Mouse (Mus musculus) liver, adult 2 months (tissue): ENCODE results near the gene Gm20388. TPM values are rescaled to one million over a fixed set of nuclear protein-coding genes. Genes with fewer than 3 reads are reported as not detected.
A peak's percentile ranks its signal among the peaks of the same experiment; 100 is the strongest.

Source experiments
- DNase-seq: peaks from one replicate; pipeline ENCODE4 v3.0.0-alpha.2; 2011; ENCODE audit warnings: low read depth, low spot score; ENCODE audit errors: extremely low read depth
- H3K27ac ChIP-seq: fragments of 200-500 bp; replicated peaks from 2 replicates; pipeline ENCODE4 v1.5.1; 2012; ENCODE audit warnings: low read depth, mild to moderate bottlenecking, control low read depth, inconsistent platforms, low read length; ENCODE audit not compliant: insufficient read depth
- H3K27me3 ChIP-seq: fragments of 200-500 bp; 2 replicates; pipeline ENCODE4 v1.6.1; 2012; ENCODE audit warnings: mild to moderate bottlenecking, moderate library complexity, low read length, inconsistent platforms; ENCODE audit not compliant: control insufficient read depth, insufficient read depth
- H3K36me3 ChIP-seq: fragments of 200-500 bp; 2 replicates; pipeline ENCODE4 v1.6.1; 2012; ENCODE audit warnings: low read length, inconsistent platforms; ENCODE audit not compliant: control insufficient read depth, insufficient read depth
- H3K4me1 ChIP-seq: fragments of 200-500 bp; 2 replicates; pipeline ENCODE4 v1.6.1; 2011; ENCODE audit warnings: low read length; ENCODE audit not compliant: control insufficient read depth, insufficient read depth
- H3K4me3 ChIP-seq: fragments of 200-500 bp; 2 replicates; pipeline ENCODE4 v1.5.1; 2011; ENCODE audit warnings: low read depth, mild to moderate bottlenecking, control low read depth, low read length, moderate library complexity; ENCODE audit not compliant: insufficient read depth
- H3K79me2 ChIP-seq: fragments of 200-500 bp; 2 replicates; pipeline ENCODE4 v1.6.1; 2012; ENCODE audit warnings: inconsistent platforms, mild to moderate bottlenecking, low read length, moderate library complexity; ENCODE audit not compliant: control insufficient read depth, insufficient read depth
- H3K9ac ChIP-seq: fragments of 200-500 bp; 2 replicates; pipeline ENCODE4 v1.6.1; 2012; ENCODE audit warnings: low read depth, mild to moderate bottlenecking, control low read depth, inconsistent platforms, low read length
- CTCF ChIP-seq: fragments of 200-500 bp; IDR thresholded peaks from 2 replicates; pipeline ENCODE4 v1.5.1; 2011; ENCODE audit warnings: low read depth, low read length, control low read depth
- POLR2A ChIP-seq: fragments of 200-500 bp; IDR thresholded peaks from 2 replicates; pipeline ENCODE4 v1.6.1; 2011; ENCODE audit warnings: low read length, control low read depth; ENCODE audit not compliant: insufficient read depth; ENCODE audit errors: extremely low read depth
- WGBS: fragments of 180-500 bp; shearing (Covaris S2); methylation state at CpG from one replicate; pipeline ENCODE4 v1.1.7; 2018; 5-methylcytosine and 5-hydroxymethylcytosine counted together
- polyA plus RNA-seq: library from polyadenylated mRNA; depleted of rRNA; stranded (reverse); fragments of >200 nt; gene quantifications from 2 replicates; pipeline ENCODE4 v1.2.3, GENCODE M21; 2012
- total RNA-seq: library from RNA; depleted of rRNA; stranded (reverse); fragments of >200 nt; gene quantifications from 2 replicates; pipeline ENCODE4 v1.2.3, GENCODE M21; 2014

Gene Gm20388
- total and polyA plus RNA-seq, 2 experiments = 6.4 to 19.9 TPM

- Histone ChIP-seq H3K4me1 (peaks cover 10% of the 10 kb centered on the region), H3K27me3 (no peaks in the 10 kb centered on the region), H3K36me3 (no peaks in the 10 kb centered on the region), H3K79me2 (no peaks in the 10 kb centered on the region), H3K9ac (peak overlapping the region; percentile 6; the same call in 1 of the 2 replicates), H3K4me3 (peak overlapping the region; percentile 27; the same call in 1 of the 2 replicates), H3K27ac (peak overlapping the region; percentile 73)
- TF ChIP-seq CTCF = no peak
- TF ChIP-seq POLR2A = no peak
- 26% methylated on average over 14 of the region's 14 CpGs for WGBS
- DNase-seq = peak; percentile 94
Measured at GRCm38 (mm10) chr8:122718711-122719499, 2808.3 kb downstream of the Gm20388 start.

- Histone ChIP-seq H3K79me2 (no peaks in the 10 kb centered on the region), H3K9ac (peak overlapping the region; percentile 6; the same call in 1 of the 2 replicates), H3K27ac (peak overlapping the region; percentile 73), H3K27me3 (no peaks in the 10 kb centered on the region), H3K4me3 (no peak overlapping the region), H3K4me1 (peaks cover 10% of the 10 kb centered on the region), H3K36me3 (no peaks in the 10 kb centered on the region)
- WGBS = 13% methylated on average over 7 of the region's 7 CpGs
- TF ChIP-seq CTCF (no peak), POLR2A (no peak)
- DNase-seq = peak; percentile 67
Measured at GRCm38 (mm10) chr8:122719500-122720065, 2808.9 kb downstream of the Gm20388 start.

GRCm38 (mm10) chr8:122720070-122720729 is 2809.6 kb downstream of the Gm20388 start:
- H3K27me3 ChIP-seq = no peaks in the 10 kb centered on the region
- H3K4me1 ChIP-seq = peaks cover 10% of the 10 kb centered on the region
- no peak overlapping the region for H3K9ac ChIP-seq
- peak overlapping the region; percentile 2; the same call in 1 of the 2 replicates for H3K27ac ChIP-seq
- no peak overlapping the region for H3K4me3 ChIP-seq
- H3K79me2 ChIP-seq = no peaks in the 10 kb centered on the region
- no peaks in the 10 kb centered on the region for H3K36me3 ChIP-seq
- WGBS = 10% methylated on average over 25 of the region's 25 CpGs
- DNase-seq = peak; percentile 53
- TF ChIP-seq CTCF (no peak), POLR2A (no peak)

- Histone ChIP-seq H3K27ac (peak overlapping the region; percentile 24; the same call in 1 of the 2 replicates), H3K9ac (no peak overlapping the region), H3K79me2 (no peaks in the 10 kb centered on the region), H3K27me3 (no peaks in the 10 kb centered on the region), H3K36me3 (no peaks in the 10 kb centered on the region), H3K4me1 (peaks cover 10% of the 10 kb centered on the region), H3K4me3 (no peak overlapping the region)
- 67% methylated on average over 14 of the region's 14 CpGs for WGBS
- TF ChIP-seq CTCF (no peak), POLR2A (no peak)
- no peak for DNase-seq
Measured at GRCm38 (mm10) chr8:122720811-122721640, 2810.4 kb downstream of the Gm20388 start.

GRCm38 (mm10) chr8:122725187-122725586 is 2814.5 kb downstream of the Gm20388 start:
- Histone ChIP-seq H3K79me2 (no peaks in the 10 kb centered on the region), H3K27ac (no peak overlapping the region), H3K4me1 (peaks cover 2% of the 10 kb centered on the region; the same call in 1 of the 2 replicates), H3K36me3 (no peaks in the 10 kb centered on the region), H3K9ac (no peak overlapping the region), H3K4me3 (no peak overlapping the region), H3K27me3 (no peaks in the 10 kb centered on the region)
- 90% methylated on average over 6 of the region's 6 CpGs for WGBS
- TF ChIP-seq CTCF (no peak), POLR2A (no peak)
- no peak for DNase-seq
